ENCODE assay signal across 9 mouse cellular contexts in the genomic region with DNA sequence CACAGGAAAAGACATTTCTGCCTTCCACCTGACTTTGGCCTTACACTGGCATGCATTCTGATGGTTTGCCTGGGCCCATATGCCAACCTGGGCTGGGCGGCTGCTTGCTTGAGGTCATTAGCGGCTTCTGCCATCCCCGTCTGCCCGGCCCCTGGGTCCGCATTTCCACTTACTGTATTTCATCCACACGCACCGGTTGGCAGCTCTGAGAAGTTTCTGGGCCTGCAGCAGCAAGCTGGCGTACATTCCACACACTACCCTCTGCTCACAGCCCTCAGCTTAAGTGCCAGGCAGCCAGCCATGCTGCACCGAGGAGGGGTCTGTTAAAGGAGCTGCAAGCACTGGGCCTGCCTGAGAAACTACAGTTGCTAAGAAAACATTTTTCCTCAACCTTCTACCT. TPM values are rescaled to one million over a fixed set of nuclear protein-coding genes. Genes with fewer than 3 reads are reported as not detected.
A peak's percentile ranks its signal among the peaks of the same experiment; 100 is the strongest.
DNase-seq lines count a peak whose midpoint lies in the region; ATAC-seq lines count a peak whose summit lies in the region.
"Had no signal": no experiment of that assay in that cellular context is flagged by ENCODE, and none has a peak within 500 bp of the region (broad histone marks: within the 10 kb centered on the region; RNA-seq: fewer than 3 reads in every experiment).

No protein-coding gene starts in this region.

- intact Hi-C loops in left cerebral cortex, postnatal 10 days (cut with DNase I) = no loop called here

- DNase-seq in cerebellum, adult 8-10 months = no peak
- peak; percentile 28 to 31 for DNase-seq in left cerebral cortex, postnatal 10 days (ENCODE audit: extremely low spot score in 1 of 2, low spot score in 2 of 2)
- no peak for DNase-seq in left cerebral cortex, adult 18-20 months (ENCODE audit: low spot score in 2 of 2)
- DNase-seq in cerebellum, adult 9-11 months = peak; percentile 57
- DNase-seq in yolk sac, embryonic 10.5 days (ENCODE audit: low spot score) = no peak
- no peak for DNase-seq in ovary, postnatal 10 days (ENCODE audit: low spot score)

- H3K4me1 ChIP-seq in kidney, embryonic 14.5 days (ENCODE audit: control insufficient read depth, insufficient read depth, low read length) = no peaks in the 10 kb centered on the region
- H3K4me1 ChIP-seq: megakaryocyte, embryonic 14.5 days had no signal

- no peak overlapping the region for H3K4me3 ChIP-seq in kidney, embryonic 14.5 days (ENCODE audit: low read length)
- H3K4me3 ChIP-seq: megakaryocyte, embryonic 14.5 days had no signal

- peaks cover 7% of the 10 kb centered on the region; the same call in 1 of the 2 replicates for H3K36me3 ChIP-seq in kidney, embryonic 14.5 days (ENCODE audit: control insufficient read depth, insufficient read depth, low read length)

- H3K9ac ChIP-seq in kidney, embryonic 14.5 days (ENCODE audit: low read depth, low read length) = no peak overlapping the region

- H3K27me3 ChIP-seq in kidney, embryonic 14.5 days (ENCODE audit: control insufficient read depth, insufficient read depth, low read length) = no peaks in the 10 kb centered on the region

- H3K4me2 ChIP-seq in kidney, embryonic 14.5 days (replicated peaks; ENCODE audit: low read depth, low read length) = no peak overlapping the region

- WGBS in kidney, embryonic 14.5 days = 65% methylated on average over 9 of the region's 9 CpGs

- peak overlapping the region; percentile 47; the same call in 1 of the 2 replicates for H3K27ac ChIP-seq in kidney, embryonic 14.5 days (ENCODE audit: low read depth, low read length)

- ATAC-seq in cerebellum, adult (ENCODE audit: insufficient number of reproducible peaks, low FRiP score, low TSS enrichment) = peak; percentile 38
- ATAC-seq in kidney, embryonic 14.5 days (ENCODE audit: low FRiP score, low TSS enrichment) = peak; percentile 49; the same call in 1 of the 2 replicates

- H3K9me3 ChIP-seq in kidney, embryonic 14.5 days (ENCODE audit: control insufficient read depth, low read length) = no peaks in the 10 kb centered on the region
- H3K9me3 ChIP-seq: megakaryocyte, embryonic 14.5 days had no signal

RNA-seq across cellular contexts. Expression of gene Arhgef11, which starts 13.5 kb away (rescaled TPM):
- total RNA-seq in left cerebral cortex, postnatal 10 days (2021) = 10 to 100 TPM; 45.7 to 49.6 TPM
- 10 to 100 TPM; 58.3 to 60.9 TPM for total RNA-seq in left cerebral cortex, adult 18-20 months (2021)
- 11.0 and 21.9 TPM in 2 replicates for polyA plus RNA-seq in kidney, embryonic 14.5 days (2014; fragmentation: Nextera tagmentation; extraction: Ambion mirVana)

Comparison
In these comparisons a context has a peak if more than half of its experiments do, and no peak if none do; other contexts are left out.
1. DNase-seq: peak in left cerebral cortex, postnatal 10 days (2 of 2) and cerebellum, adult 9-11 months (single experiment); none in cerebellum, adult 8-10 months (single experiment), left cerebral cortex, adult 18-20 months (0 of 2), yolk sac, embryonic 10.5 days (single experiment) and ovary, postnatal 10 days (single experiment).